Mouse (Mus musculus) kidney, postnatal 0 days (tissue): ENCODE measurements around the gene Ccdc6. TPM values are rescaled to one million over a fixed set of nuclear protein-coding genes. Genes with fewer than 3 reads are reported as not detected.

ENCODE experiments used
- ATAC-seq: fragments of 200-750 bp; cut with Nextera tagmentation; replicated peaks from 2 replicates; pipeline ENCODE4 v1.8.0; 2017; ENCODE audit warnings: low read depth, moderate number of reproducible peaks, moderate TSS enrichment, moderate library complexity; ENCODE audit not compliant: low FRiP score
- DNase-seq: peaks from one replicate; pipeline ENCODE4 v3.0.0-alpha.2; 2016; ENCODE audit warnings: low spot score
- H3K27ac ChIP-seq: fragments of 300-500 bp; sonication (generic); 2 replicates; pipeline ENCODE4 v1.5.1; 2014; ENCODE audit warnings: mild to moderate bottlenecking
- H3K27me3 ChIP-seq: fragments of 300-500 bp; sonication (generic); 2 replicates; pipeline ENCODE4 v1.6.1; 2014; ENCODE audit warnings: low read length, mixed read lengths; ENCODE audit not compliant: insufficient read depth
- H3K36me3 ChIP-seq: fragments of 300-500 bp; sonication (generic); 2 replicates; pipeline ENCODE4 v1.6.1; 2014; ENCODE audit warnings: low read length, mixed read lengths; ENCODE audit not compliant: insufficient read depth
- H3K4me1 ChIP-seq: fragments of 300-500 bp; sonication (generic); replicated peaks from 2 replicates; pipeline ENCODE4 v1.6.1; 2014; ENCODE audit warnings: antibody characterized with exemption, low read length, mixed read lengths; ENCODE audit not compliant: insufficient read depth
- H3K4me2 ChIP-seq: fragments of 300-500 bp; sonication (generic); 2 replicates; pipeline ENCODE4 v1.6.1; 2014; ENCODE audit warnings: mild to moderate bottlenecking, low read length, moderate library complexity, mixed read lengths
- H3K4me3 ChIP-seq: fragments of 300-500 bp; sonication (generic); replicated peaks from 2 replicates; pipeline ENCODE4 v1.5.1; 2014; ENCODE audit warnings: low read depth, low read length
- H3K9ac ChIP-seq: fragments of 300-500 bp; sonication (generic); 2 replicates; pipeline ENCODE4 v1.6.1; 2014; ENCODE audit warnings: low read depth, low read length
- H3K9me3 ChIP-seq: fragments of 300-500 bp; sonication (generic); replicated peaks from 2 replicates; pipeline ENCODE4 v1.6.1; 2016; ENCODE audit warnings: low read length, inconsistent platforms, mixed read lengths
- CTCF ChIP-seq: IDR thresholded peaks from 2 replicates; pipeline ENCODE4 v1.5.1; 2016; ENCODE audit warnings: antibody characterized with exemption, low read depth, mild to moderate bottlenecking, moderate library complexity
- WGBS: fragments of 180-500 bp; shearing (Covaris S2); extraction: QIAGEN DNeasy Blood & Tissue Kit; methylation state at CpG from one replicate; pipeline ENCODE4 v1.1.7; 2014; 5-methylcytosine and 5-hydroxymethylcytosine counted together
- polyA plus RNA-seq: library from polyadenylated mRNA; unstranded; fragments of >200 nt; fragmentation: Nextera tagmentation; extraction: Ambion mirVana; gene quantifications from 2 replicates; pipeline ENCODE4 v1.2.1, GENCODE M21; 2015

The Ccdc6 gene
- polyA plus RNA-seq, 1 experiment from 2014 or later, result 16.6 TPM

- H3K27me3 ChIP-seq, result no peaks in the 10 kb centered on the region
- H3K9me3 ChIP-seq, result no peaks in the 10 kb centered on the region
- 78% methylated on average over 8 of the region's 8 CpGs for WGBS
- H3K9ac ChIP-seq, result no peak overlapping the region
- H3K27ac ChIP-seq, result no peak overlapping the region
- H3K4me2 ChIP-seq, result no peak overlapping the region
- H3K4me1 ChIP-seq, result 0 out of 2 replicates have a peak, but pooled peaks cover 7% of the 10 kb centered on the region
- H3K4me3 ChIP-seq, result no peak overlapping the region
- H3K36me3 ChIP-seq, result no peaks in the 10 kb centered on the region
- ATAC-seq (no peak), DNase-seq (no peak)
- TF ChIP-seq CTCF, result no peak
These were observed 17.2 kb downstream of the Ccdc6 start for GRCm38 (mm10) chr10:70114048-70114635.

- Histone ChIP-seq H3K4me1 (peaks cover 18% of the 10 kb centered on the region), H3K9ac (no peak overlapping the region), H3K36me3 (no peaks in the 10 kb centered on the region), H3K27ac (no peak overlapping the region), H3K27me3 (no peaks in the 10 kb centered on the region), H3K9me3 (no peaks in the 10 kb centered on the region), H3K4me3 (no peak overlapping the region), H3K4me2 (no peak overlapping the region)
- WGBS, result 85% methylated on average over 7 of the region's 7 CpGs
- no peak for TF ChIP-seq CTCF
- DNase-seq, result no peak
- 0 out of 2 replicates have a peak, but pooled peaks have one; percentile 7 for ATAC-seq
These were observed 19.5 kb downstream of the Ccdc6 start for GRCm38 (mm10) chr10:70116454-70116853.

GRCm38 (mm10) chr10:70119451-70119850 is 22.5 kb downstream of the Ccdc6 start:
- peak overlapping the region; percentile 18; the same call in 1 of the 2 replicates for H3K4me2 ChIP-seq
- H3K36me3 ChIP-seq, result no peaks in the 10 kb centered on the region
- peaks cover 22% of the 10 kb centered on the region for H3K4me1 ChIP-seq
- DNase-seq (peak; percentile 45), ATAC-seq (no peak)
- no peaks in the 10 kb centered on the region for H3K27me3 ChIP-seq
- H3K27ac ChIP-seq, result peak overlapping the region; percentile 26; the same call in 1 of the 2 replicates
- no peak overlapping the region for H3K4me3 ChIP-seq
- H3K9me3 ChIP-seq, result no peaks in the 10 kb centered on the region
- TF ChIP-seq CTCF, result no peak
- 23% methylated on average over 9 of the region's 9 CpGs for WGBS
- H3K9ac ChIP-seq, result no peak overlapping the region

GRCm38 (mm10) chr10:70119851-70120370 is 23.0 kb downstream of the Ccdc6 start:
- ATAC-seq, result no peak
- no peak for TF ChIP-seq CTCF
- 0 out of 2 replicates have a peak overlapping the region, but pooled peaks have one; percentile 18 for H3K4me2 ChIP-seq

GRCm38 (mm10) chr10:70120671-70121405 is 23.9 kb downstream of the Ccdc6 start:
- TF ChIP-seq CTCF, result no peak
- ATAC-seq, result no peak; the same call in 1 of the 2 replicates
- peaks cover 27% of the 10 kb centered on the region for H3K4me1 ChIP-seq
- H3K9me3 ChIP-seq, result no peaks in the 10 kb centered on the region
- no peaks in the 10 kb centered on the region for H3K27me3 ChIP-seq
- no peak overlapping the region for H3K9ac ChIP-seq
- peak; percentile 40 for DNase-seq
- H3K36me3 ChIP-seq, result no peaks in the 10 kb centered on the region
- H3K4me3 ChIP-seq, result no peak overlapping the region
- H3K27ac ChIP-seq, result 0 out of 2 replicates have a peak overlapping the region, but pooled peaks have one; percentile 10
- H3K4me2 ChIP-seq, result no peak overlapping the region
- 41% methylated on average over 17 of the region's 17 CpGs for WGBS

More at GRCm38 (mm10) chr10:70119851-70120370, 23.0 kb downstream of the Ccdc6 start:
- no peak overlapping the region for H3K4me3 ChIP-seq
- peak overlapping the region; percentile 26; the same call in 1 of the 2 replicates for H3K27ac ChIP-seq
- peaks cover 26% of the 10 kb centered on the region for H3K4me1 ChIP-seq
- peak; percentile 17 for DNase-seq
- H3K27me3 ChIP-seq, result no peaks in the 10 kb centered on the region
- WGBS, result 45% methylated on average over 9 of the region's 9 CpGs
- no peak overlapping the region for H3K9ac ChIP-seq
- H3K36me3 ChIP-seq, result no peaks in the 10 kb centered on the region
- no peaks in the 10 kb centered on the region for H3K9me3 ChIP-seq

GRCm38 (mm10) chr10:70121406-70121695 is 24.4 kb downstream of the Ccdc6 start:
- no peak overlapping the region for H3K4me2 ChIP-seq
- ATAC-seq (no peak; the same call in 1 of the 2 replicates), DNase-seq (no peak)
- peaks cover 27% of the 10 kb centered on the region for H3K4me1 ChIP-seq
- no peak for TF ChIP-seq CTCF
- H3K27ac ChIP-seq, result no peak overlapping the region
- H3K27me3 ChIP-seq, result no peaks in the 10 kb centered on the region
- H3K36me3 ChIP-seq, result no peaks in the 10 kb centered on the region
- no peak overlapping the region for H3K9ac ChIP-seq
- 68% methylated on average over 8 of the region's 8 CpGs for WGBS
- no peaks in the 10 kb centered on the region for H3K9me3 ChIP-seq
- no peak overlapping the region for H3K4me3 ChIP-seq
